18 mouse cellular contexts compared by ENCODE assay signal in the genomic region with DNA sequence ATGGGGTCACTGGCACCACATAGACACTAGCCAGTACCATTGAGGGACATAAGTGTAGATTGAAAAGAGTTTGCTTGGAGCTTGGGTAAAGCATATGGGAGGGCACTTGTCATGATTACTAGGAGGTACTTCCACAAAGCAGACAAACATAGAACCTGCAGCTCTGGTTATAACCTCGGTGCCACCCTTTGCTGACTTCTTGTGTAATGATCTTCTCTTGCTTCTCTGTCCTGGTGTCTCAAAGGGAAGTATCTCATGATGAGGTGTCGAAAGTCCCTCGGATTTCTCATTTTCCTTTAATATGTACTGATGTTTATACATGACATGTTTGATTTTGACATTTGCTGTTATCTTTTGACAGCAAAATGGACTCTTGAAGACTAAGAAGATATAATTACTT.
A peak's percentile ranks its signal among the peaks of the same experiment; 100 is the strongest.
DNase-seq lines count a peak whose midpoint lies in the region; ATAC-seq and TF ChIP-seq lines count a peak whose summit lies in the region.
"Had no signal": no experiment of that assay in that cellular context is flagged by ENCODE, and none has a peak within 500 bp of the region (broad histone marks: within the 10 kb centered on the region; RNA-seq: fewer than 3 reads in every experiment).

No protein-coding gene starts in this region.

- peak; percentile 86 for ATAC-seq in megakaryocyte, adult 5-6 weeks (ENCODE audit: poor library complexity, severe bottlenecking)
- peak; percentile 83 for ATAC-seq in monocyte, adult 5-6 weeks (replicated peaks; ENCODE audit: insufficient number of reproducible peaks, low FRiP score, low TSS enrichment, poor library complexity, severe bottlenecking)
- no peak for ATAC-seq in forebrain, postnatal 0 days
- ATAC-seq: forebrain, embryonic 13.5 days; forebrain, embryonic 15.5 days had no signal

- H3K27me3 ChIP-seq in forebrain, postnatal 0 days (ENCODE audit: insufficient read depth, low read length), result no peaks in the 10 kb centered on the region
- H3K27me3 ChIP-seq: embryonic facial prominence, embryonic 12.5 days; forebrain, embryonic 13.5 days; forebrain, embryonic 15.5 days had no signal

- H3K4me2 ChIP-seq in forebrain, postnatal 0 days (ENCODE audit: low read depth), result no peak overlapping the region
- H3K4me2 ChIP-seq: embryonic facial prominence, embryonic 12.5 days; forebrain, embryonic 13.5 days; forebrain, embryonic 15.5 days had no signal

- no peak overlapping the region for H3K4me3 ChIP-seq in lung, adult 2 months (replicated peaks; ENCODE audit: extremely low read depth, low read depth, low read length)
- no peak overlapping the region for H3K4me3 ChIP-seq in forebrain, postnatal 0 days (ENCODE audit: low read depth, low read length)
- H3K4me3 ChIP-seq: embryonic facial prominence, embryonic 10.5 days; embryonic facial prominence, embryonic 12.5 days; forebrain, embryonic 13.5 days; forebrain, embryonic 15.5 days had no signal

- no peaks in the 10 kb centered on the region for H3K4me1 ChIP-seq in lung, adult 2 months (ENCODE audit: control insufficient read depth, insufficient read depth, low read length)
- H3K4me1 ChIP-seq in forebrain, postnatal 0 days (ENCODE audit: insufficient read depth), result no peaks in the 10 kb centered on the region
- H3K4me1 ChIP-seq: embryonic facial prominence, embryonic 10.5 days; embryonic facial prominence, embryonic 12.5 days; forebrain, embryonic 13.5 days; forebrain, embryonic 15.5 days had no signal

- H3K27ac ChIP-seq in forebrain, postnatal 0 days (ENCODE audit: low read depth, low read length), result no peak overlapping the region
- H3K27ac ChIP-seq: embryonic facial prominence, embryonic 10.5 days; embryonic facial prominence, embryonic 12.5 days; forebrain, embryonic 13.5 days; forebrain, embryonic 15.5 days had no signal

- H3K36me3 ChIP-seq in forebrain, postnatal 0 days (ENCODE audit: insufficient read depth), result no peaks in the 10 kb centered on the region
- H3K36me3 ChIP-seq: embryonic facial prominence, embryonic 10.5 days; embryonic facial prominence, embryonic 12.5 days; forebrain, embryonic 15.5 days had no signal

- peak; percentile 40 for DNase-seq in lung, postnatal 36 days
- DNase-seq in lung, adult 2 months, result no peak
- no peak for DNase-seq in adrenal gland, adult 2 months
- no peak for DNase-seq in forebrain, postnatal 0 days
- DNase-seq: adrenal gland, adult 8-10 months; adrenal gland, postnatal 14 days; adrenal gland, postnatal 36 days; cerebellum, adult 11-12 months; cerebellum, adult 2 months; cerebellum, adult 9-10 months; cerebellum, postnatal 10 days; cerebellum, postnatal 25 days had no signal

- TF ChIP-seq CTCF in lung, adult 2 months (IDR thresholded peaks at IDR 0.05; ENCODE audit: insufficient read depth, low read length), result no peak
- no peak for TF ChIP-seq CTCF in forebrain, postnatal 0 days (IDR thresholded peaks at IDR 0.05; ENCODE audit: low read depth)

- no peak for TF ChIP-seq POLR2A in lung, adult 2 months (IDR thresholded peaks at IDR 0.05; ENCODE audit: borderline replicate concordance, extremely low read depth, low read depth, low read length)

- H3K9ac ChIP-seq in forebrain, postnatal 0 days, result no peak overlapping the region
- H3K9ac ChIP-seq: embryonic facial prominence, embryonic 12.5 days; forebrain, embryonic 13.5 days; forebrain, embryonic 15.5 days had no signal

- WGBS in lung, adult 2 months, result 60% methylated on average over 3 of the region's 3 CpGs
- WGBS in forebrain, postnatal 0 days, result 92% methylated on average over 3 of the region's 3 CpGs

- no peaks in the 10 kb centered on the region for H3K9me3 ChIP-seq in forebrain, postnatal 0 days (ENCODE audit: low read length)
- H3K9me3 ChIP-seq: embryonic facial prominence, embryonic 10.5 days; embryonic facial prominence, embryonic 12.5 days; forebrain, embryonic 13.5 days; forebrain, embryonic 15.5 days had no signal
